Mouse (Mus musculus) ovary, postnatal 14 days (tissue): ENCODE data around the gene Tpcn2.
A peak's percentile ranks its signal among the peaks of the same experiment; 100 is the strongest.

Experiments used
- DNase-seq: peaks from one replicate; pipeline ENCODE4 v3.0.0; 2022; ENCODE audit warnings: low spot score

Tpcn2 gene

GRCm38 (mm10) chr7:145242851-145243712, 40.7 kb downstream of the Tpcn2 start:
- peak; percentile 81 for DNase-seq

GRCm38 (mm10) chr7:145242028-145242427, 41.8 kb downstream of the Tpcn2 start:
- no peak for DNase-seq

- DNase-seq = no peak
Observed at GRCm38 (mm10) chr7:145240929-145241328, 42.9 kb downstream of the Tpcn2 start.

- no peak for DNase-seq
Observed at GRCm38 (mm10) chr7:145239736-145240505, 43.9 kb downstream of the Tpcn2 start.

- no peak for DNase-seq
Observed at GRCm38 (mm10) chr7:145239145-145239544, 44.7 kb downstream of the Tpcn2 start.

- no peak for DNase-seq
Observed at GRCm38 (mm10) chr7:145234841-145235790, 48.7 kb downstream of the Tpcn2 start.

GRCm38 (mm10) chr7:145231659-145232058, 52.2 kb downstream of the Tpcn2 start:
- no peak for DNase-seq

- no peak for DNase-seq
Observed at GRCm38 (mm10) chr7:145226641-145227040, 57.2 kb downstream of the Tpcn2 start.

GRCm38 (mm10) chr7:145225626-145226025, 58.2 kb downstream of the Tpcn2 start:
- DNase-seq = no peak

GRCm38 (mm10) chr7:145221841-145222689, 61.7 kb downstream of the Tpcn2 start:
- no peak for DNase-seq

- no peak for DNase-seq
Observed at GRCm38 (mm10) chr7:145221346-145221745, 62.5 kb downstream of the Tpcn2 start.

GRCm38 (mm10) chr7:145219420-145219831, 64.4 kb downstream of the Tpcn2 start:
- no peak for DNase-seq

- DNase-seq = no peak
Observed at GRCm38 (mm10) chr7:145216591-145216990, 67.2 kb downstream of the Tpcn2 start.

GRCm38 (mm10) chr7:145215476-145215875, 68.3 kb downstream of the Tpcn2 start:
- DNase-seq = no peak

GRCm38 (mm10) chr7:145211680-145212659, 71.8 kb downstream of the Tpcn2 start:
- DNase-seq = no peak

- DNase-seq = no peak
Observed at GRCm38 (mm10) chr7:145210477-145211070, 73.2 kb downstream of the Tpcn2 start.

GRCm38 (mm10) chr7:145208006-145208405, 75.8 kb downstream of the Tpcn2 start, which contains the start of gene 1810010D01Rik:
1810010D01Rik (minus strand) TSS chr7:145208119.
- DNase-seq = no peak

GRCm38 (mm10) chr7:145206801-145207200, 77.0 kb downstream of the Tpcn2 start:
- DNase-seq = no peak

- DNase-seq = peak; percentile 64
Observed at GRCm38 (mm10) chr7:145206056-145206610, 77.7 kb downstream of the Tpcn2 start.
